Mouse (Mus musculus) retina, embryonic 14.5 days (tissue): Measurements from ENCODE around the gene Hnrnph2.

Source experiments
- DNase-seq: peaks from one replicate; pipeline ENCODE4 v3.0.0-alpha.2; 2015; ENCODE audit warnings: low spot score

The Hnrnph2 gene

DNA sequence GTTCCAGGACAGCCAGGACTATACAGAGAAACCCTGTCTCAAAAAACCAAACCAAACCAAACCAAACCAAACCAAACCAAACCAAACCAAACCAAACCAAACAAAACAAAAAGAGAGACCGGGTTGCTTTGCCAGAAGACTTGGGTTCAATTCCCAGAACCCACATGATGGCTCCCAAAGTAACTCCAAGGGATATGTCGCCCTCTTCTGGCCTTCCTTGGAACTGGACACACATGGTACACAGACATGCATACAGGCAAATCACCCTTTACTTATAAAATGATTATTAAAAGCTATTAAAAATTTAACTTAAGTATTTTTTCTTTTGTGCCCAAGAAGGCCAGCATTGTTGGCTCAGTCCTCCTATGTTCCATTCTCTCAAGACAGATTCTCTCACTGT, 13.3 kb downstream of the Hnrnph2 start:
- no peak for DNase-seq

DNA sequence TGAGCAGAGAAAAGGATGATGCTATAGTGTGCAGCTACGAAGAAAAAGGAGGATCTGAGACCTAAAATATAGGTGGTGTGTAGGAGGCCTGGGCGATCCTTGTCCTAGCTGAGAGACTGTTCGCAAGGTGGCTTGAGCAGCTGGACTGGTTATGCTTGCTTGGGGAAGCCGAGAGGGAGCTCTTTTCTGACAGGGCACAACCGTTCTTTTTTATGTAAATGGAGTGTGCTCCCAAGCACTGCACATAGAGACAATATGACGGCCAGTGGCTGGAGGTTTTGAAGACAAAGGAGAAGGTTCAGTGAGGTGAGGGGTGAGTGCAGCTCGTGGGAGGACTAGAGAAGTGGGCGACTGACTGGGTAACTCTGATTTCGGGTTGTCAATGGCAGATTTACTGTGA, 18.7 kb downstream of the Hnrnph2 start:
- peak; percentile 13 for DNase-seq

DNA sequence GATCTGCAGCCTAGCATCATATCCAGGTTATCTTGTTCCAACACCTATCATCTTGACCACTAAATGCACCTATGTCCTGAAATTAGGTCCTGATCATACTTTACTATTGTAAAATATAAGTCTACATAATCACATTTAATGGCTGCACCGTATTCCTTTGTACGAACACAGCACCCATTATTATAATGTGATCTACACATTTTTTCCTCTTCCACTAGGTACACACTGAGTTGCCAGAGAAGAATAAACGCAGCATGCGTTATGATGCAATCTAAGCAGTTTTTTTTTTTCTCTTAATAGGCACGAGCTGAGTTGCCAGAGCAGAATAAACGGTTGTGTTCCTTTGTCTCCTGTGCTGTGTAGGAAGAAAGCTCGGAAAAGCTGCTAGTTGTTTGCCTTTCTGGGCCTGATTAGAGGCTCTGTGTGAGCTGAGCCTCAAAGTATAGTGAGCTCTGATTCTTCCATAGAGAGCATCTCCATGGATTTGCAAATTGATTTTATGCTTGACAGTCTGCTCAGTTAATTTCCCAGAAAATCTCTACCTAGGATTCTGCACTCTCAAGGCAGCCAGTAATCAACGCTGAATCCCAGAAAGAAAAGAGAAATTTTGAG, 19.4 kb downstream of the Hnrnph2 start:
- peak; percentile 32 for DNase-seq

DNA sequence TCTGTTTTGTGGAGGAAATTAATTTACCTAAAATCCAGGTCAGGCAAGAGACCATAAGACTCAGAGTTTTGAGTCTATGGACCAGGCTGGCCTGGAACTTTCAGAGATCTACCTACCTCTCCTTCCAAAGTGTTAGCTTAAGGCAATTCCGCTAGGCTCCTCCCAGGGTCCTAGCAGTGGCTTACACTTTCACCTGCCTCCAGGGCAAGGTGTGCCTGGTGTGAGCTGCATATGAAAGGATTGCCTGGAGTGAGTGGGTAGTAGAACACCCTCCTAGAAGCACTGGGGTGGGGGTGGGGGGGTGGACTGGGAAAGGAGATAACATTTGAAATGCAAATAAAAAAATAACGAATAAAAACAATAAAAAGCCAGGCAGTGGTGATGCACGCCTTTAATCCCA, 20.7 kb downstream of the Hnrnph2 start:
- DNase-seq = no peak

DNA sequence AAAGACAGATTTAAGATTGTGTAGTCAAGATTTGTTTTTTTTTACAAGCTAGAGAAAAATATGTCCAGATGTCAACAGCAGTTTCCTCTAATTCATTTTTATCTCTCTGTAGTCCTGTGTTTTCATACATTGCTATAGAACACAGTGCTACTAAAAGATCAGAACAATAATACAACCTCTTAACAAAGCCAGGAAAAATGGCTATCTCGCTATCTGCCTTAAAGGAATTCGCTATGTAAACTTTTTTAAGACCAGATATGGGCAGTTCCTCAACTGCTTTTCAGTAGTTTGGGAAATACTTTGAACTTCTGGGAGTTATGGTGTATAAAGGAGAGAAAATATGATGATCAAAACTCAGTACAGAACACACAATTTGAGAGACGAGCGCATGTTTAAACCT, 22.4 kb downstream of the Hnrnph2 start:
- no peak for DNase-seq

DNA sequence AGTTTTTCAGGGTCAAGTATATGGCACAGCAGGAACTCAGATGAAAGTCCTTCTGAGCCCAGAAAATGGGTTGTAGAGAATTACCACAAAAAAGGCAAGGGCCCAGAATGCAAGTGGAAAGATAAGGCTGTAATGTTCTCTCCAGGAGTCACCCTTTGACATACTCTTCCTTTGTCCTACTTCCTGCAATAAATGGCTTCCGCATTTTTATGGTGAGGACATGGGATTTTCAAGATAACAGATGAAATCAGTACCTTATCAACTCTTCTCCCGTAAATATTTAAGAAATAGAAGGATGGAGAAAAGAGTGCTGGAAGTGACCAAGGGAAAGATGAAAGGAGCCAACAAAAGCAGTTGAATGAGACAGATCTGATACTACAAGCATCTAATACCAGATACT, 27.2 kb downstream of the Hnrnph2 start:
- no peak for DNase-seq

DNA sequence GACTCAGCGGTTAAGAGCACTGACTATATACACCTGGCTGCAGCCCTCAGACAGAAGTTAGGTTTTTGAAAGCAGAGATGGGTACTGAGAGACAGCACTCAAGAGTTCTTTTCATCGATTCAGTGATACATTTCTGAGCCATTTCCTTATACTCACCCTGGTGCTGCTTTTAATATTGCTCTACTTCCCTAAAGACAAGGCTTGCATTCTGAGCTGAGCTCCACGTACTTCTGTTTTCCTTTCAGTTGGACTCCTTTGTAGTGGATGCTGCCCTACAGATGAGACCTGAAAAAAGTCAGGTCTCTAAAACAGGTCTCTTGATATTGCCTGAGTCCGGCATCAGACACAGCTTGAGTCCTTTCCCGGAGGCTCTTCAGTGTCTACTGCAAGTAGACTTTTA, 31.7 kb downstream of the Hnrnph2 start:
- no peak for DNase-seq

DNA sequence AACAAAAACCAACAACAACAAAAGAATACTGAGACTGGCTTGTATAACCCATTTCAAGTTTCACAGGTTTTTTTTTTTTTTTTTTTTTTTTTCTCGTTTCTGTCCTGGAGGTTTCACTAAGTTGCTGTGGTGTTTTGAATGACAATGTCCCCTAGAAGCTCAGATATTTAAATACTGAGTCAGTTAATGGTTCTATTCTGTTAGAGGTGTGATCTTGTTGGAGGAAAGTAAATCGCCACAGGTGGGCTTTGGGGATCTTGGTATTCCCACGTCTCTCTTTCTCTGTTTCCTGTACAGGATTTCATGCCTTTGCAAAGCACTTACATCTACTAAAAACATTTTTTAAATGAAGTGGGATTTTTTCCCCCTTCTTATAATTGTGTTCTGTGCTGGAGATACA, 34.1 kb downstream of the Hnrnph2 start:
- DNase-seq = no peak

DNA sequence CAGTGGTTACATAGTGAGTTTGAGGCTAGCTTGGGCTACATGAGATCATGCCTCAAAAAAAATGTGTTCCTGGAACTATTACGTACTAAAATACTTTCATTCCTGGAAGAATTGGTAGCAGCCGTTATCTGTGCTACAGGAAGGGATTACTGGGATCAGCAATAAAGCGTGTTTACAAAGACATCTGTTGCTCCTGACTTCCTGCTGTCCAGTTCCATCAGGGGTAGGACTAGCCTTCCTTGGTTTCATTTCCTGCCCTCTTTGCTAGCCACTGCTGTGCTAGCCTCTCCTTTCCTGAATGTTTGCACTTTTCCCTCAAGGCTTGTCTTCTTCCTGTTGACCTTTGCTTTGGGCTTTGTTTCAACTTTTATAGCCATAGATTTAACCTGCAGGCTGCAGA, 34.9 kb downstream of the Hnrnph2 start:
- no peak for DNase-seq

DNA sequence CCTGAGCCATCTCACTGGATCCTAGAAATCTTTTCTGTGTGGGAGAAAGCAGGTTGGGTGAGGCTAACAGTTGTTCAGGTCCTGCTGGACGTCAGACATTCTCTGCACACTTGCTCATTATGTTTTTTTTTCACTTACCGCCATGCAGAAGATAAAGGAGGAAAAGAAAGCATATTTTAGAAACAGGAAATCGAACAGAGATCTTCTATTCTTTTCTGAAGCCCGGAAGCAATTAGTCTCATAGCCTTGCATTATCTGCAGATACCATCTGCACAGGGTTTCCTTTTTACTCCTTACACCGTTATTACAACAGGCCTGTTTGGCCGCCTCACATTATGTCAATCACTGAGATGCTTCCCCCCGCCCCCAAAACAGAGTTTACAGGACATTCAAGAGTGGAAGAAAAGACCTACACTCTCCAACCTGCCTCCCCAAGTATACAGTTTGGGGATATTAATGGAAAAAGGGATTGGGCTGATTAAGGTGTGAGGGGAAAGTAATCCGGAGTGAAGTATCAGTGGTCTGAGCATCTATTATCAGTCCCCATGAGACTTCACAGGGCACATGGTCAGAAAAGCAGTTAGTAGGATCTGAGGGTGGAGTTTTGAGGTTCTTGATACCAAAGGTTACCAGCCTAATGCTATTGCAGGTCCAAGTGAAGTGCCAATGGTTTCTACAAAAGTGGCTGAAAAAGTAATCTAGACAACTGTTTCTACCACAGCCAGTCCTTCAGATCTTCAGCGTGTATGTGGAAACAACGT, 40.2 kb downstream of the Hnrnph2 start:
- no peak for DNase-seq

DNA sequence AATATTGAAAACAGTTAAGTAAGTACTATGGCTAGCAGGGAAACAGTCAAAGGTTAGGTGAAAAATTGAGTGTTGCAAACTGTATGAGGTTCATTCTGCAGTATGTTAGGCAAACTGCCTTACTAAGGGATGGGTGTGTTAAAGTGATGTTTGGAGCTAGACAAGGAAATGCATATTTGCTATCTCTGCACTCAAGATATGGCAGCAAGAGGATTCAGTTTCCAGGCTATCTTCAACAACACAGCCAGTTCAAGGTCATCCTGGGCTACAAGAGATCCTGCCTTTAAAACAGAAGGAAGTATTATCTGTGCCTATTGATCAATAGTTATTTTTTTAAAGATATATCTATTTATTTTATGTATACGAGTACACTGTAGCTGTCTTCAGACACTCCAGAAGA, 45.4 kb downstream of the Hnrnph2 start:
- no peak for DNase-seq

DNA sequence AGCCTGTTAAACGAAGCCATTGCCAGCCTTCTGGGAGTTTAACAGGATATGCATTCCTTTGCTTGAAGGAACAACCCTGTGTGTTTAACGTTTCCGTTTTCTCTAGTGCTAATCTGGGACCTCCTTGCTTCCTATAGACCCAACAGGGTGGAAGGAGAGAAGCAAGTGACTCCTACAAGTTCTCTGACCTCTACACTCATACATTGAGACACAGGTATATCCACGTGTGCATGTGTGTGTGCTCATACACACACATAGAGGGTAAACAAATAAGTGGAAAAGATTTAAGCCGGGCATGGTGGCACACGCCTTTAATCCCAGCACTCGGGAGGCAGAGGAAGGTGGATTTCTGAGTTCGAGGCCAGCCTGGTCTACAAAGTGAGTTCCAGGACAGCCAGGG, 46.4 kb downstream of the Hnrnph2 start:
- DNase-seq = no peak

DNA sequence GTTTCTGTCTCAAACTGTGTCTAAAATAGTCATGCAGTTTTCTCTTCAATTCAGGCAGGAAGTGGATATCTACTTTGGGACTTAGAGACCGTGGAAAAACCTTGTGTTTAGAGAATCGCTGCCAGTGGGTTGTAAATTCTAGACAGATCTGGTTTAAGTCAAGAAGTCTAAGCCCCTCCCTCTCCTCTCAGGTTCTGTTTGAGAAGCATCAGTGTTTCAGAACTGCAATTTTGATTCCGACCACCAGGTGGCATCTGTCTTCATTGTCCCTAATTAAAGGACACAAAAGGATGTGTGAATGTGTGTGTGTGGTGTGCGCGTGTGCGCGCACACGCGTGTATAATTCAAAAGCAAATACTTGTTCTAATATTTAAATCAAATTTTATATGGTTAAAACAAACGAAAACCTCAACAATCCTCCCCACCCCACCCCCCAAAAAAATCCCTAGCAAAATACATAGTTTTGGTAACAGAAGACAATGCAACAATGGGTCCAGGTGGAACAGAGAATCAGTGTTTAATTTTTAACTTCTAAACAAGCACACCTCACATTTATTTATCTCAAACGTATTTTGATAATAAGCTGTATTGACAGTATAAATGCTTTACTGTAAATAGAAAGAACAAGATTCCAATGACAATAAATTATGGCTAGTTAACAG, 47.2 kb downstream of the Hnrnph2 start:
- DNase-seq = peak; percentile 90

DNA sequence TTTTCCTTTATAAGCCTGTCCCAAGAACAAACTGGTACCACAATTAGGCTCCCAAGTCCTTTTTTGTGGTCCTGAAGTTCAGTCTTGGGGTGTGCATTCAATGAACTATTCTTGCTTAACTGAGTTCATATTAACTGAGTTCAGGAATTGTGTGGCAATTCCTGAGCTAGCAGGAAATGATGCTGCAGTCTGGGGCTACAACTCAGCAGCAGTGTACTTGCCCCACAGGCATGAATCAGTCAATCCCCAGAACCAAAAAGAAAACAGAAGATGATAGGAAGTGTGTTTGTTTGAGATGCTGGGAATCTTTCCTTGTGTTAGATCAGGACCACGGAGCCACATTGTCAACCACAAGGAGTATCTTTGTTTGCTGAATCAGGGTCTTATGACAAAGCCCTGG, 51.1 kb downstream of the Hnrnph2 start:
- DNase-seq = no peak
